Mouse (Mus musculus) lung, embryonic 16.5 days (tissue): ENCODE measurements around the gene Cmss1. TPM values are rescaled to one million over a fixed set of nuclear protein-coding genes. Genes with fewer than 3 reads are reported as not detected.
A peak's percentile ranks its signal among the peaks of the same experiment; 100 is the strongest.

ENCODE experiments used
- ATAC-seq: fragments of 200-750 bp; cut with Nextera tagmentation; 2 replicates; pipeline ENCODE4 v1.8.0; 2017; ENCODE audit warnings: low read depth, mild to moderate bottlenecking, moderate library complexity
- H3K27ac ChIP-seq: fragments of 300-500 bp; sonication (generic); 2 replicates; pipeline ENCODE4 v1.5.1; 2014; ENCODE audit warnings: mild to moderate bottlenecking, control low read depth, low read length
- H3K27me3 ChIP-seq: fragments of 300-500 bp; sonication (generic); 2 replicates; pipeline ENCODE4 v1.6.1; 2014; ENCODE audit warnings: low read depth, low read length, mixed read lengths; ENCODE audit not compliant: control insufficient read depth, insufficient read depth
- H3K36me3 ChIP-seq: fragments of 300-500 bp; sonication (generic); 2 replicates; pipeline ENCODE4 v1.6.1; 2014; ENCODE audit warnings: low read length; ENCODE audit not compliant: control insufficient read depth, insufficient read depth
- H3K4me1 ChIP-seq: fragments of 300-500 bp; sonication (generic); replicated peaks from 2 replicates; pipeline ENCODE4 v1.6.1; 2014; ENCODE audit warnings: low read length, mixed read lengths; ENCODE audit not compliant: control insufficient read depth, insufficient read depth
- H3K4me2 ChIP-seq: fragments of 300-500 bp; sonication (generic); 2 replicates; pipeline ENCODE4 v1.6.1; 2014; ENCODE audit warnings: low read depth, low read length, control low read depth
- H3K4me3 ChIP-seq: fragments of 300-500 bp; sonication (generic); 2 replicates; pipeline ENCODE4 v1.5.1; 2014; ENCODE audit warnings: mild to moderate bottlenecking, low read length, control low read depth
- H3K9ac ChIP-seq: fragments of 300-500 bp; sonication (generic); 2 replicates; pipeline ENCODE4 v1.6.1; 2014; ENCODE audit warnings: low read length, control low read depth
- H3K9me3 ChIP-seq: fragments of 300-500 bp; sonication (generic); 2 replicates; pipeline ENCODE4 v1.6.1; 2016; ENCODE audit warnings: low read length; ENCODE audit not compliant: control insufficient read depth
- WGBS: fragments of 180-500 bp; shearing (Covaris S2); extraction: QIAGEN DNeasy Blood & Tissue Kit; methylation state at CpG from one replicate; pipeline ENCODE4 v1.1.7; 2014; 5-methylcytosine and 5-hydroxymethylcytosine counted together
- polyA plus RNA-seq: library from polyadenylated mRNA; unstranded; fragments of >200 nt; fragmentation: Nextera tagmentation; extraction: Ambion mirVana; gene quantifications from 2 replicates; pipeline ENCODE4 v1.2.1, GENCODE M21; 2015

Cmss1 gene
- polyA plus RNA-seq, 1 experiment from 2014 or later: 48.5 TPM

DNA sequence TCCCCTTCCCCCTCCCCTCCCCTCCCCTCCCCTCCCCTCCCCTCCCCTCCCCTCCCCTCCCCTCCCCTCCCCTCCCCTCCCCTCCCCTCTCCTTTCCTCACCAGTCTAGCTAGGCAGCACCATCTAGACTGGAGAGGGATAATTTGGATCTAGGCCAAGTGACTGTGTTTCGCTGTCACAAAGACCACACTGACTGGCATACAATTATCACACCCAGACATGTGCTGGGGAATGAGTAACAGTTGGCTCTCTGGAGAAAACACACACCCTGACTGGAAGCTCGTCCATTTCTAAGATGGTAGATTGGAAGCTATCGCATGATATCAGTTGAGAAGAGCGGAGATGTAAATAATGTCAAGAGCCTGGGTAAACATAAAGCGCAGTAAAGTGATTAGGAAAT is 126.9 kb downstream of the Cmss1 start:
- H3K27me3 ChIP-seq: peaks cover 3% of the 10 kb centered on the region
- H3K9ac ChIP-seq: no peak overlapping the region
- no peak overlapping the region for H3K4me2 ChIP-seq
- no peak overlapping the region for H3K27ac ChIP-seq
- peaks cover 11% of the 10 kb centered on the region for H3K4me1 ChIP-seq
- ATAC-seq: peak; percentile 73
- WGBS: 17% methylated on average over 5 of the region's 5 CpGs
- H3K9me3 ChIP-seq: no peaks in the 10 kb centered on the region; the same call in 1 of the 2 replicates
- H3K4me3 ChIP-seq: no peak overlapping the region
- no peaks in the 10 kb centered on the region for H3K36me3 ChIP-seq

DNA sequence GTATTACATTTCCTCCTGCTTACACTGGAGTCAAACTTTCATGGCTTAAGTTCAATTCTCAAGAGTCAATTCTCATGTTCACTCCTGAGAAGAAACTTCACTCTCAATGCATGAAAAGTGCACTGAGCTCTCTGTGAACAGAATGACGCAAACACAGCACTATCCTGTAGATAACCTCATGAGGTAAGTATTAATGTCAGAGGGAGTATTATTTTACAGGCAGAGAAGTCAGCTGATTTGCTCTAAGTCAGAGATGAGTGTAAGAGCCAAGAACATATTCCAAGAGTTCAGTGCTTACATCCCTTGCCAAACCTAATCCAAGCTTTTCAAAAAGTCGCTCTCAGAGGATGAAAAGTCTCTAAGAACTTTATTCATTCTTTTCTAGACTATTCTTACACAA is 128.2 kb downstream of the Cmss1 start:
- Histone ChIP-seq H3K4me1 (peaks cover 7% of the 10 kb centered on the region), H3K27ac (no peak overlapping the region), H3K9ac (no peak overlapping the region), H3K27me3 (peaks cover 3% of the 10 kb centered on the region), H3K9me3 (no peaks in the 10 kb centered on the region; the same call in 1 of the 2 replicates), H3K4me2 (no peak overlapping the region), H3K4me3 (no peak overlapping the region), H3K36me3 (no peaks in the 10 kb centered on the region)
- ATAC-seq: no peak
- WGBS: 68% methylated on average over 2 of the region's 2 CpGs

DNA sequence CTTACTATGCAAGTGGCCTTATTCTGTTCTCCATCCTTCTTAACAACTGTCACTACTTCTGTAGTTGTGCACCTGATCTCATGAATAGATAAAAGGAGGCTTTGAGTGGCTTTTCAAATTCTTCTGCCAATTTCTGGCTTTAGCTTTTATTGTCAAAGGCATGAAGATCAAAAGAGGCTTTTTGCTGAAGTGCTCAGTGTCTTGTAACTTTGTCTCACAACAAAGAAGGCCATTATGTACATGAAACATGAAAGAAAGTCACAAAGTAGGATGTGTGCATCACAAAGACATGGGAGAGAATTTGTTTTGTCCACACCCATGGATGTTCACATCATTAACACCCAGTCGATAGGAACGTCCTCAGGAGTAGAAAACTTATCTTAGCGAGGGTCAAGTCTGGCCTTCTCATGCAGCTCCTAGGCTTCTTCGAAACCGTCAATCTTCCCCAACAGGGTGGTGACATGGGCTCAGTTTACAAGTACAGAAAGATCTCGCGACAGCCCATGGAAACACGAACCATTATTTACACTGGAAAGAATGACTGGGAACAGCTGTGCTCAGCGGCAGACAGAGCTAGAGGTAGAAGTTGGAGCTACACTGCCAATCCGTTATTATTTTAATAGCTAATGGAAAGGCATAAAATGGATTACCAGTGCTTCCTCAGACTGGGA is 133.1 kb downstream of the Cmss1 start:
- no peaks in the 10 kb centered on the region for H3K36me3 ChIP-seq
- peak; percentile 54; the same call in 1 of the 2 replicates for ATAC-seq
- H3K4me1 ChIP-seq: peaks cover 3% of the 10 kb centered on the region; the same call in 1 of the 2 replicates
- WGBS: 25% methylated on average over 10 of the region's 10 CpGs
- H3K4me3 ChIP-seq: no peak overlapping the region
- no peak overlapping the region for H3K27ac ChIP-seq
- H3K4me2 ChIP-seq: no peak overlapping the region
- H3K9me3 ChIP-seq: no peaks in the 10 kb centered on the region
- H3K9ac ChIP-seq: no peak overlapping the region
- H3K27me3 ChIP-seq: no peaks in the 10 kb centered on the region; the same call in 1 of the 2 replicates

DNA sequence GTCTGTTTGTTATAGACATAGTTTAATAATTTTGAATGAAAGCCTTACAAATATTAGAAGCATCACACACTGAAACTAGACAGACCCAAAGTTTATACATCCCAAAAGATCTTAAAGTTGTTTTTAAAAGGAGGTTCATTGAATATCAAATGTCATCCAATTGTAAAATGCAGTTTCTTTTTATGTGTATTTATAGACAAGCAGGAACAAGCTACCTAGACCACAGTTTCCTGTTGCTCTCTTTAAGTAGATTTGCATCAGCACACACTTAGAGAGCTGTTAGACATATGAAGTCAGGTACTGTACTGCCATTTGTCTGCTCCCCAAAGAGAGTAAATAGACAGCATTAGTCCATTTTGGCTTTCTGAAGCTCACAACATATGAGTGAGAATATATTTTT is 135.6 kb downstream of the Cmss1 start:
- Histone ChIP-seq H3K27me3 (no peaks in the 10 kb centered on the region), H3K36me3 (no peaks in the 10 kb centered on the region), H3K4me2 (no peak overlapping the region), H3K27ac (no peak overlapping the region), H3K4me1 (peaks cover 5% of the 10 kb centered on the region; the same call in 1 of the 2 replicates), H3K9me3 (no peaks in the 10 kb centered on the region), H3K9ac (no peak overlapping the region), H3K4me3 (no peak overlapping the region)
- no peak for ATAC-seq

DNA sequence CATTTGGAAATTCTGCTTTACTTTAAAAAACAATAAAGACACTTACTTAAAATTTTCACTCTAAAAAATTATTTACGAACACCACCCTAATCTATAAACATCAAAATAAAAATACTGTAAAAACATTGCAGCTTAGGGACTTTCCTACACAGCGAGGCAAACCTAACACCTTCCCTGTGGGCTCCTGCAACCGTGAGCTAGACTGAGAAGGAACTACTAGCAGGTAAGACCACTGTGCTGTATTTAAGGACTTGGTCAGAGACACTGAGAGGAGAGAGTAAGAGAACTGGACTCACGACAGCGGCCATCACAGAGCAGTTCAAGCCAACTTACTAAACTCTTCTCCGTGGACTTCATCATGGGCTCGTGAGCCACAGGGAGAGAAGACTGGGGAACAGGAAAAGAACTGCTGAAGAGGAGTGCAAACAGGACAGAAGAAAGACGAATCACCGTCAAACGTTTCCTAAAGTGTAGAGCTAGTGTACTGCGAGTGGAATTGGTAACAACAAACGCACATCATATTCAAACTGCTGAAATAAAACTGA is 136.3 kb downstream of the Cmss1 start:
- H3K9ac ChIP-seq: no peak overlapping the region
- no peak overlapping the region for H3K27ac ChIP-seq
- no peak for ATAC-seq
- WGBS: 78% methylated on average over 12 of the region's 12 CpGs
- peaks cover 5% of the 10 kb centered on the region; the same call in 1 of the 2 replicates for H3K4me1 ChIP-seq
- H3K4me2 ChIP-seq: no peak overlapping the region
- no peaks in the 10 kb centered on the region for H3K9me3 ChIP-seq
- no peak overlapping the region for H3K4me3 ChIP-seq
- no peaks in the 10 kb centered on the region for H3K36me3 ChIP-seq
- H3K27me3 ChIP-seq: no peaks in the 10 kb centered on the region

DNA sequence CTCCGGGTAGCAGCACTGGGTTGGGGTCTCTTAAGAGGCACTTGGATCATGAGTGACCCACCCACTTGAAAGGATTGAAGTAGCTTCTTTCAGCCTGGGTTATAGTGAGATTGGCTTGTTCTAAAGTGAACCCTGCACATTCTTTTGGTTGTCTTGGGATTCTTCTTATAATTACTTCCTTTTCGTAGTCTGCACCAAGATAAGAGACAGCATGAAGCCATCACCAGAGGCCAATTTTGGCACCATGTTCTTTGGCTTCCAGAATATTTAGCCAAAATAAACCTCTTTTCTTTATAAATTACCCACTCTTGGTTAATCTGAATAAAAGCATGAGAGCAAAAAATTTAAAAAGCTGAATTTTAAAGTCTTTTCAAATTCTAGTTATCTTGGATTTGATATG is 136.8 kb downstream of the Cmss1 start:
- H3K27me3 ChIP-seq: no peaks in the 10 kb centered on the region
- H3K9me3 ChIP-seq: no peaks in the 10 kb centered on the region
- no peak overlapping the region for H3K4me3 ChIP-seq
- H3K27ac ChIP-seq: no peak overlapping the region
- 65% methylated on average over 2 of the region's 2 CpGs for WGBS
- H3K9ac ChIP-seq: no peak overlapping the region
- peaks cover 5% of the 10 kb centered on the region; the same call in 1 of the 2 replicates for H3K4me1 ChIP-seq
- no peaks in the 10 kb centered on the region for H3K36me3 ChIP-seq
- no peak for ATAC-seq
- H3K4me2 ChIP-seq: no peak overlapping the region

DNA sequence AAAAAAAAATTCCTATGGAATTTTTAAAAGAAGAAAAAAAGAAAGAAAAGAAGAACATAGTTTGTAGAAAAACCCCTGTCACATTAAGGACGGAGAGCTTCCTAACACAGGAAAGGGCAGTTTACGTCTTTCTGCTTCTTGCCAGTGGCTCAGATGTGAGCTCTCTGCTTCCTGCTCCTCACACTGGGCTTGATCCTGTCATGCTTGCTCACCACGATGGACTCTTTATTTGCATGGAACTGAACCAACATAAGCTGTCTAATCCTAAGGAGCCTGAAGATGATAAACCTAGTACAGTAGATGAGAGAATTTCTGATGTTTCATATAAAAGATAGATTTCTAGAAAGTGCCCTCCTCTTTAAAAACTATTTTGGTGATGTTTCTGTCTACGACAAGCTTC is 137.4 kb downstream of the Cmss1 start:
- Histone ChIP-seq H3K4me3 (no peak overlapping the region), H3K4me2 (no peak overlapping the region), H3K9me3 (no peaks in the 10 kb centered on the region), H3K36me3 (no peaks in the 10 kb centered on the region), H3K27me3 (no peaks in the 10 kb centered on the region), H3K4me1 (peaks cover 5% of the 10 kb centered on the region; the same call in 1 of the 2 replicates), H3K27ac (no peak overlapping the region), H3K9ac (no peak overlapping the region)
- WGBS: 57% methylated on average over 4 of the region's 4 CpGs
- ATAC-seq: no peak

DNA sequence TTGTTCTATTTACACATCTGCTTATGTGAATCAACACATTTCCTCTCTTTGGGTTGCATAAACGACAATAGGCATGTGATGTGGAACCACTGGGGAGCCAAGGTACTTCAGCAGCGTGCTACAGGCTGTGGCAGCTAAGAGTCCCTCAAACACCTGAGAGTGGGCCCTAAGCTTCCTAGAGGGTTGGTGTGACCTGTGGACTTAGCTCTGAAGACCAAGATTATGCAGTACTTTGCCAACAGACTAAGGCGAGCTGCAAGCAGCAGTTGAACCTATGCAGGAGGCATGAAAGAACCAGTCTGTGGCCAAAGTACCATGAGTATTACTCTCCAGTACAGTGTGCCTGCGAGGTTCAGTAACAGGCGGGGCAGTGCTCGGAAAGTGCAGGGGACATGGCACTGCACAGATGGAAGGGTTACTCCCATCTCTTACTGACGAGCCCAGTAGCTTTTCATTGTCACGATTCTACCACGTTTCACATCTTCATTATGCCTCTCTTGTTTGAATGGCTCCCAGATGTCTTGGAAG is 141.2 kb downstream of the Cmss1 start:
- Histone ChIP-seq H3K36me3 (no peaks in the 10 kb centered on the region), H3K9ac (no peak overlapping the region), H3K4me2 (no peak overlapping the region), H3K9me3 (no peaks in the 10 kb centered on the region), H3K27me3 (no peaks in the 10 kb centered on the region), H3K4me3 (no peak overlapping the region), H3K4me1 (peaks cover 2% of the 10 kb centered on the region; the same call in 1 of the 2 replicates), H3K27ac (no peak overlapping the region)
- no peak for ATAC-seq
- 81% methylated on average over 9 of the region's 9 CpGs for WGBS

DNA sequence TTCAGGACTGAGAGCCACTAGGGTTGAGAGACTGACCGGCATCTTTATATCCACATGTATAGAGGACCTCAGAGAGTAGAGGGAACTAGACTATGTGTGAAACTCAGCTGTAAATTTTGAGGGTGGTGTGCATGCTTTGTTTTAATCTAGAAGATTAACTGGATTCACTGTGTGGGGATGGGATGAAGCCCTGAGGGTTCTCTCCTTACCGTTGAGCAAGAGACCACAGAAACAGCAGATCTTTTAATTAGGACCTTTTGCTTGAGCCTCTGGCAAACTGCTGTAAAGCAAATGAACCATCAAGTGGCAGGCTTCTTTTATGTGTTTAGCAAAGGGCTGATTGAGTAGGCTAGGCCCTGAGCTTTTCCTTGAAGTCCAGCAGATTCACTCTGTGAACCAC is 150.7 kb downstream of the Cmss1 start:
- Histone ChIP-seq H3K27me3 (no peaks in the 10 kb centered on the region), H3K4me2 (no peak overlapping the region), H3K9ac (no peak overlapping the region), H3K36me3 (no peaks in the 10 kb centered on the region), H3K4me1 (0 out of 2 replicates have a peak, but pooled peaks cover 4% of the 10 kb centered on the region), H3K27ac (no peak overlapping the region), H3K4me3 (no peak overlapping the region), H3K9me3 (no peaks in the 10 kb centered on the region)
- ATAC-seq: no peak
- WGBS: 77% methylated on average over 2 of the region's 2 CpGs
